Mouse (Mus musculus) MEL (cell line): ENCODE measurements around the gene Ncoa6. TPM values are rescaled to one million over a fixed set of nuclear protein-coding genes. Genes with fewer than 3 reads are reported as not detected.

Experiments
- DNase-seq: peaks from one replicate; pipeline ENCODE4 v3.0.0; 2011; ENCODE audit warnings: low read depth, low spot score
- H3K27ac ChIP-seq: 2 replicates; pipeline ENCODE4 v1.5.1; 2012; ENCODE audit warnings: low read depth, mild to moderate bottlenecking, control low read depth, low read length, moderate library complexity; ENCODE audit not compliant: control insufficient read depth
- H3K27me3 ChIP-seq, 2 experiments: fragments of 150-350 bp in 1 of 2; sonication (generic) in 1 of 2; 2 replicates each; pipeline ENCODE4 v1.6.1; 2012; ENCODE audit warnings: low read length in 2 of 2, mild to moderate bottlenecking in 2 of 2, improper control_type of control experiment in 1 of 2, moderate library complexity in 1 of 2; ENCODE audit not compliant: insufficient read depth in 2 of 2, control insufficient read depth in 1 of 2
- H3K36me3 ChIP-seq, 2 experiments: 2 replicates each; pipeline ENCODE4 v1.6.1; 2012 to 2014; ENCODE audit warnings: low read length in 2 of 2, improper control_type of control experiment in 1 of 2, inconsistent platforms in 1 of 2, mild to moderate bottlenecking in 1 of 2; ENCODE audit not compliant: insufficient read depth in 2 of 2, control insufficient read depth in 1 of 2
- H3K4me1 ChIP-seq, 2 experiments: fragments of 150-350 bp in 1 of 2; sonication (generic) in 1 of 2; 2 replicates each; pipeline ENCODE4 v1.6.1; 2012; ENCODE audit warnings: low read length in 2 of 2, improper control_type of control experiment in 1 of 2, mild to moderate bottlenecking in 1 of 2; ENCODE audit not compliant: insufficient read depth in 2 of 2, control insufficient read depth in 1 of 2
- H3K4me3 ChIP-seq, 2 experiments: fragments of 150-350 bp in 1 of 2; sonication (generic) in 1 of 2; 2 replicates each; pipeline ENCODE4 v1.5.1; 2012; ENCODE audit warnings: low read depth in 2 of 2, low read length in 2 of 2, mild to moderate bottlenecking in 2 of 2, moderate library complexity in 2 of 2, control low read depth in 1 of 2, improper control_type of control experiment in 1 of 2; ENCODE audit not compliant: control insufficient read depth in 1 of 2, insufficient read depth in 1 of 2
- H3K79me2 ChIP-seq: 2 replicates; pipeline ENCODE4 v1.6.1; 2012; ENCODE audit warnings: mild to moderate bottlenecking, low read length, moderate library complexity; ENCODE audit not compliant: control insufficient read depth, poor library complexity, insufficient read depth
- H3K9ac ChIP-seq: 2 replicates; pipeline ENCODE4 v1.6.1; 2012; ENCODE audit warnings: low read depth, mild to moderate bottlenecking, control low read depth, low read length, moderate library complexity; ENCODE audit not compliant: control insufficient read depth, poor library complexity, severe bottlenecking
- H3K9me3 ChIP-seq: fragments of 150-350 bp; sonication (generic); replicated peaks from 2 replicates; pipeline ENCODE4 v1.6.1; 2012; ENCODE audit warnings: mild to moderate bottlenecking, low read length, improper control_type of control experiment, moderate library complexity; ENCODE audit not compliant: insufficient read depth
- BHLHE40 ChIP-seq: IDR thresholded peaks from 2 replicates; pipeline ENCODE4 v1.6.1; 2012; ENCODE audit warnings: low read depth, mild to moderate bottlenecking, inconsistent platforms, low read length, improper control_type of control experiment, borderline replicate concordance
- CTCF ChIP-seq, 3 experiments: IDR thresholded peaks in 2 of 3; conservative IDR thresholded peaks in 1 of 3; 2 replicates each; pipeline ENCODE4 v1.5.1; 2011 to 2012; ENCODE audit warnings: low read length in 3 of 3, low read depth in 2 of 3, mild to moderate bottlenecking in 2 of 3, improper control_type of control experiment in 1 of 3, inconsistent platforms in 1 of 3, mixed read lengths in 1 of 3, moderate library complexity in 1 of 3; ENCODE audit not compliant: control insufficient read depth in 1 of 3, insufficient read depth in 1 of 3, poor library complexity in 1 of 3, severe bottlenecking in 1 of 3
- ELF1 ChIP-seq: IDR thresholded peaks from 2 replicates; pipeline ENCODE4 v1.6.1; 2014; ENCODE audit warnings: low read depth, mild to moderate bottlenecking, inconsistent platforms, low read length, improper control_type of control experiment, moderate library complexity
- EP300 ChIP-seq, 2 experiments: IDR thresholded peaks; 2 replicates each; pipeline ENCODE4 v1.6.1; 2011; ENCODE audit warnings: improper control_type of control experiment in 2 of 2, low read length in 2 of 2, low read depth in 1 of 2, mild to moderate bottlenecking in 1 of 2
- ETS1 ChIP-seq: IDR thresholded peaks from 2 replicates; pipeline ENCODE4 v1.6.1; 2012; ENCODE audit warnings: low read depth, mild to moderate bottlenecking, inconsistent platforms, low read length, improper control_type of control experiment, moderate library complexity
- GATA1 ChIP-seq: IDR thresholded peaks from 2 replicates; pipeline ENCODE4 v1.6.1; 2011; ENCODE audit warnings: low read depth, low read length, improper control_type of control experiment
- HCFC1 ChIP-seq: IDR thresholded peaks from 2 replicates; pipeline ENCODE4 v1.6.1; 2012; ENCODE audit warnings: low read depth, mild to moderate bottlenecking, inconsistent platforms, low read length, improper control_type of control experiment, moderate library complexity
- MAZ ChIP-seq: IDR thresholded peaks from 2 replicates; pipeline ENCODE4 v1.6.1; 2012; ENCODE audit warnings: low read depth, mild to moderate bottlenecking, inconsistent platforms, low read length, improper control_type of control experiment
- MEF2A ChIP-seq: IDR thresholded peaks from 2 replicates; pipeline ENCODE4 v1.6.1; 2014; ENCODE audit warnings: low read depth, mild to moderate bottlenecking, inconsistent platforms, low read length, improper control_type of control experiment; ENCODE audit not compliant: poor library complexity, insufficient replicate concordance, severe bottlenecking; ENCODE audit errors: extremely low read depth
- NELFE ChIP-seq: IDR thresholded peaks from 2 replicates; pipeline ENCODE4 v1.6.1; 2011; ENCODE audit warnings: low read depth, low read length, improper control_type of control experiment
- NRF1 ChIP-seq: IDR thresholded peaks from 2 replicates; pipeline ENCODE4 v1.6.1; 2014; ENCODE audit warnings: low read depth, mild to moderate bottlenecking, inconsistent platforms, low read length, improper control_type of control experiment, moderate library complexity; ENCODE audit not compliant: poor library complexity, insufficient read depth, severe bottlenecking
- POLR2AphosphoS5 ChIP-seq: IDR thresholded peaks from 2 replicates; pipeline ENCODE4 v1.6.1; 2012; ENCODE audit warnings: low read depth, borderline replicate concordance, mild to moderate bottlenecking, inconsistent platforms, low read length, moderate library complexity, mixed read lengths
- RAD21 ChIP-seq: IDR thresholded peaks from 2 replicates; pipeline ENCODE4 v1.6.1; 2011; ENCODE audit warnings: mild to moderate bottlenecking, low read depth, low read length, improper control_type of control experiment
- RCOR1 ChIP-seq: IDR thresholded peaks from 2 replicates; pipeline ENCODE4 v1.6.1; 2012; ENCODE audit warnings: low read depth, mild to moderate bottlenecking, inconsistent platforms, low read length, improper control_type of control experiment
- SIN3A ChIP-seq: IDR thresholded peaks from 2 replicates; pipeline ENCODE4 v1.6.1; 2012; ENCODE audit warnings: low read length, improper control_type of control experiment, inconsistent platforms
- SMC3 ChIP-seq: IDR thresholded peaks from 2 replicates; pipeline ENCODE4 v1.6.1; 2011; ENCODE audit warnings: low read depth, low read length, improper control_type of control experiment
- TCF12 ChIP-seq: IDR thresholded peaks from 2 replicates; pipeline ENCODE4 v1.6.1; 2014; ENCODE audit warnings: low read depth, mild to moderate bottlenecking, inconsistent platforms, low read length, improper control_type of control experiment, moderate library complexity
- UBTF ChIP-seq: IDR thresholded peaks from 2 replicates; pipeline ENCODE4 v1.6.1; 2012; ENCODE audit warnings: low read depth, mild to moderate bottlenecking, inconsistent platforms, low read length, improper control_type of control experiment, moderate library complexity, borderline replicate concordance; ENCODE audit not compliant: insufficient read depth
- USF1 ChIP-seq: IDR thresholded peaks from 2 replicates; pipeline ENCODE4 v1.6.1; 2014; ENCODE audit warnings: low read depth, mild to moderate bottlenecking, inconsistent platforms, low read length, improper control_type of control experiment, moderate library complexity
- ZC3H11A ChIP-seq: IDR thresholded peaks from 2 replicates; pipeline ENCODE4 v1.6.1; 2012; ENCODE audit warnings: low read depth, mild to moderate bottlenecking, inconsistent platforms, low read length, improper control_type of control experiment
- ZMIZ1 ChIP-seq: IDR thresholded peaks from 2 replicates; pipeline ENCODE4 v1.6.1; 2012; ENCODE audit warnings: low read depth, mild to moderate bottlenecking, inconsistent platforms, low read length, improper control_type of control experiment, moderate library complexity
- ZNF384 ChIP-seq: IDR thresholded peaks from 2 replicates; pipeline ENCODE4 v1.6.1; 2012; ENCODE audit warnings: low read depth, mild to moderate bottlenecking, inconsistent platforms, low read length, improper control_type of control experiment
- polyA plus RNA-seq, 2 experiments: library from polyadenylated mRNA; stranded (reverse) in 1 of 2; unstranded in 1 of 2; fragments of >175 nt in 1 of 2; fragments of >200 nt in 1 of 2; gene quantifications; 2 replicates each; pipeline versions ENCODE4 v1.2.1 to v1.2.4; 2012; ENCODE audit warnings: low replicate concordance in 2 of 2, low read depth in 1 of 2; ENCODE audit not compliant: insufficient read length in 2 of 2, insufficient read depth in 1 of 2, missing spikeins in 1 of 2
- total RNA-seq: library from RNA; depleted of rRNA; stranded (reverse); fragments of 300-350 nt; gene quantifications from 2 replicates; pipeline ENCODE4 v1.2.3, GENCODE M21; 2012; rRNA removed

Ncoa6 gene
- total and polyA plus RNA-seq, 3 experiments, result 4.0 to 29.7 TPM; not detected in 1

GRCm38 (mm10) chr2:155354402-155354801, 119.3 kb downstream of the Ncoa6 start:
- Histone ChIP-seq H3K79me2 (peaks cover 19% of the 10 kb centered on the region), H3K36me3 (peaks cover 0 to 14% of the 10 kb centered on the region in 2 experiments; a peak in 2 of 4 replicates), H3K27ac (no peak overlapping the region), H3K27me3 (no peaks in the 10 kb centered on the region), H3K9ac (no peak overlapping the region), H3K4me3 (no peak overlapping the region), H3K4me1 (peaks cover 6% of the 10 kb centered on the region in 2 experiments), H3K9me3 (no peaks in the 10 kb centered on the region)
- TF ChIP-seq ZMIZ1, result no peak
- no peak for TF ChIP-seq ETS1
- TF ChIP-seq RAD21, result no peak
- no peak for TF ChIP-seq GATA1
- no peak for TF ChIP-seq CTCF (IDR thresholded peaks at IDR 0.05 in 2 of 3, conservative IDR thresholded peaks at IDR 0.05 in 1 of 3; ENCODE audit: control insufficient read depth in 1 of 3, insufficient read depth in 1 of 3, low read depth in 2 of 3, low read length in 3 of 3, poor library complexity in 1 of 3, severe bottlenecking in 1 of 3)
- no peak for TF ChIP-seq USF1
- no peak for TF ChIP-seq RCOR1
- TF ChIP-seq ZNF384, result no peak
- TF ChIP-seq SMC3, result no peak
- no peak for TF ChIP-seq BHLHE40
- TF ChIP-seq POLR2AphosphoS5, result no peak
- TF ChIP-seq ELF1, result no peak
- TF ChIP-seq ZC3H11A, result no peak
- no peak for TF ChIP-seq EP300 (IDR thresholded peaks at IDR 0.05; ENCODE audit: low read depth in 1 of 2, low read length in 2 of 2)
- DNase-seq, result no peak

- DNase-seq, result no peak
- Histone ChIP-seq H3K79me2 (no peaks in the 10 kb centered on the region), H3K9me3 (no peaks in the 10 kb centered on the region), H3K36me3 (no peaks in the 10 kb centered on the region; a peak in 1 of 4 replicates), H3K27me3 (no peaks in the 10 kb centered on the region)
- no peak for TF ChIP-seq SIN3A
- TF ChIP-seq UBTF, result no peak
- TF ChIP-seq MEF2A, result no peak
- no peak for TF ChIP-seq HCFC1
- no peak for TF ChIP-seq MAZ
- TF ChIP-seq NELFE, result no peak
- TF ChIP-seq POLR2AphosphoS5, result no peak
- no peak for TF ChIP-seq NRF1
- no peak for TF ChIP-seq TCF12
- TF ChIP-seq, all 39 proteins: peak for 0
- no peak overlapping the region for H3K9ac ChIP-seq
- H3K27ac ChIP-seq, result no peak overlapping the region
- H3K4me3 ChIP-seq, result no peak overlapping the region
- no peaks in the 10 kb centered on the region for H3K4me1 ChIP-seq
Observed at GRCm38 (mm10) chr2:155346670-155347069, 127.0 kb downstream of the Ncoa6 start.

Other genes starting within 250 kb of the Ncoa6 start
- 175 and 193 TPM in 2 replicates for gene Dynlrb1, start 237.4 kb downstream of the Ncoa6 start, total RNA-seq
- gene Dynlrb1, start 237.4 kb downstream of the Ncoa6 start, polyA plus RNA-seq, result 100 to 1,000 TPM in 1 of 2 experiments, not detected in 1; 329 TPM
- 5.4 and 11.4 TPM in 2 replicates for gene Map1lc3a, start 197.6 kb downstream of the Ncoa6 start, total RNA-seq
- gene Map1lc3a, start 197.6 kb downstream of the Ncoa6 start, polyA plus RNA-seq, result 10 to 100 TPM in 1 of 2 experiments, not detected in 1; 12.4 TPM
- gene Pigu, start 116.5 kb downstream of the Ncoa6 start, total RNA-seq, result 27.7 and 30.1 TPM in 2 replicates
- gene Pigu, start 116.5 kb downstream of the Ncoa6 start, polyA plus RNA-seq, result 10 to 100 TPM in 1 of 2 experiments, not detected in 1; 59.0 TPM
- 1.7 and 2.7 TPM in 2 replicates for gene Trp53inp2, start 92.8 kb downstream of the Ncoa6 start, total RNA-seq
- 1 to 10 TPM in 1 of 2 experiments, not detected in 1; 7.0 TPM for gene Trp53inp2, start 92.8 kb downstream of the Ncoa6 start, polyA plus RNA-seq
- gene Acss2, start 44.1 kb upstream of the Ncoa6 start, total RNA-seq, result 2.9 and 5.4 TPM in 2 replicates
- gene Acss2, start 44.1 kb upstream of the Ncoa6 start, polyA plus RNA-seq, result 10 to 100 TPM in 1 of 2 experiments, not detected in 1; 11.0 TPM
- 1.3 and 1.8 TPM in 2 replicates for gene Ggt7, start 44.3 kb upstream of the Ncoa6 start, total RNA-seq
- gene Ggt7, start 44.3 kb upstream of the Ncoa6 start, polyA plus RNA-seq, result 1 to 10 TPM in 1 of 2 experiments, not detected in 1; 2.1 TPM
- gene Gss, start 118.9 kb upstream of the Ncoa6 start, total RNA-seq, result 21.9 and 22.8 TPM in 2 replicates
- gene Gss, start 118.9 kb upstream of the Ncoa6 start, polyA plus RNA-seq, result 10 to 100 TPM in 1 of 2 experiments, not detected in 1; 24.0 TPM
- gene Myh7b, start 137.3 kb upstream of the Ncoa6 start, total RNA-seq, result 2.2 and 3.2 TPM in 2 replicates
- gene Myh7b, start 137.3 kb upstream of the Ncoa6 start, polyA plus RNA-seq, result 1 to 10 TPM in 1 of 2 experiments, not detected in 1; 5.9 TPM
- 58.7 and 60.4 TPM in 2 replicates for gene Trpc4ap, start 218.5 kb upstream of the Ncoa6 start, total RNA-seq
- 100 to 1,000 TPM; 161 to 187 TPM for gene Trpc4ap, start 218.5 kb upstream of the Ncoa6 start, polyA plus RNA-seq